Mouse (Mus musculus) cerebellum, adult 2 months (tissue): ENCODE measurements around the gene Tmem159. TPM values are rescaled to one million over a fixed set of nuclear protein-coding genes. Genes with fewer than 3 reads are reported as not detected.

Experiments
- DNase-seq, 2 experiments: peaks; one replicate each; pipeline ENCODE4 v3.0.0; 2021
- H3K27ac ChIP-seq: fragments of 200-500 bp; 2 replicates; pipeline ENCODE4 v1.5.1; 2012; ENCODE audit warnings: low read length, control low read depth, inconsistent platforms; ENCODE audit not compliant: insufficient read depth
- H3K27me3 ChIP-seq: fragments of 200-500 bp; 2 replicates; pipeline ENCODE4 v1.6.1; 2012; ENCODE audit warnings: inconsistent platforms, mild to moderate bottlenecking, low read length, moderate library complexity; ENCODE audit not compliant: control insufficient read depth, insufficient read depth
- H3K4me1 ChIP-seq: fragments of 200-500 bp; 2 replicates; pipeline ENCODE4 v1.6.1; 2011; ENCODE audit warnings: low read length; ENCODE audit not compliant: control insufficient read depth, insufficient read depth
- H3K4me3 ChIP-seq: fragments of 200-500 bp; replicated peaks from 2 replicates; pipeline ENCODE3; 2011; ENCODE audit warnings: mild to moderate bottlenecking, low read depth, low read length, control low read depth; ENCODE audit not compliant: insufficient read depth
- CTCF ChIP-seq: fragments of 200-500 bp; IDR thresholded peaks from 2 replicates; pipeline ENCODE4 v1.5.1; 2011; ENCODE audit warnings: low read depth, mild to moderate bottlenecking, control low read depth, low read length, moderate library complexity, borderline replicate concordance; ENCODE audit not compliant: insufficient read depth
- POLR2A ChIP-seq: fragments of 200-500 bp; IDR thresholded peaks from 2 replicates; pipeline ENCODE4 v1.6.1; 2011; ENCODE audit warnings: low read length, control low read depth, borderline replicate concordance; ENCODE audit not compliant: insufficient read depth
- WGBS: fragments of 180-500 bp; shearing (Covaris S2); methylation state at CpG from one replicate; pipeline ENCODE4 v1.1.7; 2018; 5-methylcytosine and 5-hydroxymethylcytosine counted together
- polyA plus RNA-seq: library from polyadenylated mRNA; depleted of rRNA; stranded (reverse); fragments of >200 nt; gene quantifications from 2 replicates; pipeline ENCODE4 v1.2.3, GENCODE M21; 2012

The Tmem159 gene
- polyA plus RNA-seq, 1 experiment = 10.9 TPM

GRCm38 (mm10) chr7:120116976-120117375 is 14.8 kb downstream of the Tmem159 start:
- Histone ChIP-seq H3K27me3 (no peaks in the 10 kb centered on the region), H3K4me3 (no peak overlapping the region), H3K27ac (no peak overlapping the region), H3K4me1 (no peaks in the 10 kb centered on the region)
- DNase-seq = no peak
- WGBS = 90% methylated on average over 5 of the region's 5 CpGs
- TF ChIP-seq CTCF (no peak), POLR2A (no peak)

DNA sequence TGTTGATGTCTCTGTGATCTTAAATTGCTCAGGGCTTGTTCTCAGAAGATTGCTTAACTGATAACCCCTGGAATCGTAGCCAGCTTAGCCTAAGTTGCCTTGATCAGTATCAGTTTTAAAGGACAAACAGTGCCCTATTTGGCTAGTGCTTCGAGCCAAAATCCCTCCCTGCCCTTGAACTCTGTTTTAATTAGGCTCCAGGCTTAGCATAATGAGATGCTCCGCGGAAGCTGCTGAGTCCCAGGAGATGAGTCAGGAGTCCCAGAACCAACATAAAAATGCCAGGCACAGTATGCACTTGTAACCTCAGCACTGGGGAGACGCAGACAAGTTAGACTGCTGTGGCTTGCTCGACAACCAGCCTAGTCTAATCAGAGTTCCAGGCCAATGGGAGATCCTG is 15.4 kb downstream of the Tmem159 start:
- Histone ChIP-seq H3K27ac (no peak overlapping the region), H3K27me3 (no peaks in the 10 kb centered on the region), H3K4me3 (no peak overlapping the region), H3K4me1 (no peaks in the 10 kb centered on the region)
- no peak for TF ChIP-seq POLR2A
- no peak for TF ChIP-seq CTCF
- no peak for DNase-seq
- 38% methylated on average over 6 of the region's 6 CpGs for WGBS

DNA sequence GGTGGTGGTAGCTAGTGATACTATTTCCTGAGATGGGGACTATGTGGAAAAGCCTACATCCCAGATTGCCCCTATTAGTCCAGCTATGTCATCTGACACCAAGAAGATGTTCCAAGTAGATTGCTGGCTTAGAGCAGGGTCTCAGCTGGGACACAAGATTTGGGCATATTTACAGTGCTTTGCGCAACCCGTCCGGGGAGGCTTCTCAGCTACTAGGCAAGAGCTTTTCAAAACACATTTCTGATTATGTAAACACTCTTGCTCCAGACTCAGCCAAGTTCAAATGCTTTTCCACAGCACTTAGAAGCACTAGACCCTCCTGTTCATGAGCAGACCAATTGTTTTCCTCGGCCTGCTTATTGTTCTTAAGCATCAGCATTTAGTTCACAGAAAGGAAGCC is 21.6 kb downstream of the Tmem159 start:
- DNase-seq = no peak
- H3K4me3 ChIP-seq = no peak overlapping the region
- no peak overlapping the region for H3K27ac ChIP-seq
- 85% methylated on average over 4 of the region's 4 CpGs for WGBS
- H3K4me1 ChIP-seq = 0 out of 2 replicates have a peak, but pooled peaks cover 3% of the 10 kb centered on the region
- TF ChIP-seq POLR2A (no peak), CTCF (no peak)
- H3K27me3 ChIP-seq = no peaks in the 10 kb centered on the region

- peak; percentile 66 to 67 for DNase-seq
- TF ChIP-seq POLR2A (no peak), CTCF (peak; percentile 84)
- WGBS = 4% methylated on average over 3 of the region's 3 CpGs
- no peaks in the 10 kb centered on the region for H3K27me3 ChIP-seq
- H3K4me1 ChIP-seq = 0 out of 2 replicates have a peak, but pooled peaks cover 3% of the 10 kb centered on the region
- H3K4me3 ChIP-seq = no peak overlapping the region
- no peak overlapping the region for H3K27ac ChIP-seq
These were observed 22.7 kb downstream of the Tmem159 start for GRCm38 (mm10) chr7:120124844-120125243.

DNA sequence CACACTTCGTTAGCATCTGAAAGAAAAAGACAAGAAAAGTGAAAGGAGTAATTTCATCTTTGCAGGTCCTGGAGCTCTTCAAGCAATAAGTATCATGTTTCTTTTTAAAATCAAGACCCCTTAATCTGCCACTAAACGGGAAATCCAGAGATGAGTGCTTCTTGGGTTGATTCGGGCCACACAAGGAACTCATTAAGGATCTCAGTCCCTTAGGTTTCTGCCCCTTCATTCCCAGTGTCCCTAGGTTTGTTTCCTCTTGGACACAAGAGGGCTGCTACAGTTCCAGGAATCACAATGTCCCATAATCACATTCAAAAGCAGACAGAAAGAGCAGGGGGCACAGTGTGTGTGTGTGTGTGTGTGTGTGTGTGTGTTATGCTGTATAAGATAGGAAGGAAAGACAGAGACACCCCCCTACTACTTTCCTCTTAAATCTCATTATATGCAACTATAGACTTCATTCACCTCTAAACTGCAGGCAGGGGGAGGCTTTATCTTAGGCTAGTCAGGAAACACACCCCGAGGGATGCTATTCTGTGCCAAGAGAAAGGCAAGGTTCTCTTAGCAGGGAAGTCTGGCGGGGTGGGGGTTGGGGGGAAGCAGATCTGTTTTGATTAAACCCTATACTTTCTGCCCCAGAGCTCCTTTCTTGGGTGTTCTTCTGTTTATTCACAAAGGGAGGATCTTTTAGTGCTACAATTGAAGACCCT is 25.0 kb downstream of the Tmem159 start:
- DNase-seq = no peak
- H3K27me3 ChIP-seq = no peaks in the 10 kb centered on the region
- no peak overlapping the region for H3K27ac ChIP-seq
- 52% methylated on average over 5 of the region's 5 CpGs for WGBS
- TF ChIP-seq CTCF (no peak), POLR2A (no peak)
- no peak overlapping the region for H3K4me3 ChIP-seq
- H3K4me1 ChIP-seq = 0 out of 2 replicates have a peak, but pooled peaks cover 3% of the 10 kb centered on the region

GRCm38 (mm10) chr7:120127686-120128059 is 25.5 kb downstream of the Tmem159 start:
- H3K27ac ChIP-seq = no peak overlapping the region
- 71% methylated on average over 4 of the region's 4 CpGs for WGBS
- no peak for DNase-seq
- H3K27me3 ChIP-seq = no peaks in the 10 kb centered on the region
- H3K4me1 ChIP-seq = 0 out of 2 replicates have a peak, but pooled peaks cover 3% of the 10 kb centered on the region
- no peak for TF ChIP-seq CTCF
- no peak for TF ChIP-seq POLR2A
- no peak overlapping the region for H3K4me3 ChIP-seq

GRCm38 (mm10) chr7:120128951-120129350 is 26.8 kb downstream of the Tmem159 start:
- H3K4me3 ChIP-seq = no peak overlapping the region
- no peaks in the 10 kb centered on the region for H3K27me3 ChIP-seq
- no peak for DNase-seq
- 38% methylated on average over 4 of the region's 4 CpGs for whole genome bisulfite sequencing
- H3K4me1 ChIP-seq = 0 out of 2 replicates have a peak, but pooled peaks cover 3% of the 10 kb centered on the region
- no peak for TF ChIP-seq CTCF
- TF ChIP-seq POLR2A = no peak
- no peak overlapping the region for H3K27ac ChIP-seq

- no peaks in the 10 kb centered on the region for H3K27me3 ChIP-seq
- H3K4me1 ChIP-seq = no peaks in the 10 kb centered on the region
- H3K4me3 ChIP-seq = no peak overlapping the region
- TF ChIP-seq CTCF = no peak
- no peak for DNase-seq
- H3K27ac ChIP-seq = no peak overlapping the region
- 77% methylated on average over 1 of the region's 1 CpGs for WGBS
These were observed 40.6 kb downstream of the Tmem159 start for GRCm38 (mm10) chr7:120142743-120143142.
